Mouse (Mus musculus): Measurements from ENCODE around the gene Rita1. TPM values are rescaled to one million over a fixed set of nuclear protein-coding genes. Genes with fewer than 3 reads are reported as not detected.

Rita1 gene
- polyA plus RNA-seq, 1 experiment from 2014 or later = 9.3 TPM

DNA sequence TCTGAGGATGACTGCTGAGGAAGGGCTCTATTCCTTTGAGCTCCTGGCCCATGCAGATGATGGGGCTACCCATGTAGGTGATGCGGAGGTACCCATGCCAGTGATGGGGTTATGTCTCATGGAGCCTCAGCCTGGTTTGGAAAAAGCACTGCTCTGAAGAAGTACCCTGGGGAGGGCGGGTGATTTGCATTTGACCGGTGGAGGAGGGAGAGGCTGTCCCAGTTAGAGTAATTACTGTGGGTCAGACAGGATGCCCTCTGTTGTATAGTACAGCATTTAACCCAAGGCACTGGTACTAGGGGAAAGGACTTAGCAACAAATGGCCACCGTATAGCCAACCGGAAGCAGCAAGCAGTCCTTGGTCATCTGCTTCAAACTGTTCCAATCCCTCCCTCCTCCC is 22.5 kb upstream of the Rita1 start:
- H3K9ac ChIP-seq (ENCODE audit: low read depth, low read length) = no peak overlapping the region
- no peaks in the 10 kb centered on the region for H3K36me3 ChIP-seq (ENCODE audit: control insufficient read depth, insufficient read depth, low read length)
- H3K27me3 ChIP-seq (ENCODE audit: control insufficient read depth, insufficient read depth, low read length) = peaks cover 3% of the 10 kb centered on the region; the same call in 1 of the 2 replicates
- 36% methylated on average over 5 of the region's 5 CpGs for WGBS
- no peak overlapping the region for H3K4me2 ChIP-seq (replicated peaks; ENCODE audit: low read depth, low read length)
- ATAC-seq (ENCODE audit: low FRiP score) (no peak), DNase-seq (ENCODE audit: low spot score) (no peak)
- no peaks in the 10 kb centered on the region for H3K9me3 ChIP-seq (ENCODE audit: control insufficient read depth, low read length)
- no peak overlapping the region for H3K4me3 ChIP-seq (ENCODE audit: low read depth, low read length)
- H3K27ac ChIP-seq (ENCODE audit: low read depth, low read length) = no peak overlapping the region
- H3K4me1 ChIP-seq (replicated peaks; ENCODE audit: control insufficient read depth, insufficient read depth, low read length) = no peaks in the 10 kb centered on the region

DNA sequence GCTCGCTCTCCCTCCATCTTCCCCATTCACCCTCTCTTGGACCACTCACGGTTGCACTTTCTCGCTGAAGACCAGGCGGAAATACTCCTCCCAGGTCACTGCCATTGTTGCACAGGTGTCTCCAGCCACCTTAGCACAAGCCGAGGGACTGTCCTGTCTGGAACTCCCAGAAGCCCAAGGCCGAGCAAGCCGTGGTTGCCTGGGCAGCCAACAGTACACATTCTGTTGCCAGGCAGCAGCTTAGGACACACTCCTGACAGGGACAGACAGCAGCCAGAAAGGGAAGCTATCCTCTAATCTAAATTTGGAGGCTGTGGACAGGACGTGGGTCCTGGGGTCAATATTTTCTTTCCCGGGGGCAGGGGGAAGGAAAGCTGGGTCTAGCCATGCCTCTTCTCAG is 21.7 kb upstream of the Rita1 start, which contains the start of gene Cfap73:
Gene Cfap73, minus strand, starts transcription at position 105 of the 400 bp plus-strand sequence.
- Histone ChIP-seq H3K36me3 (ENCODE audit: control insufficient read depth, insufficient read depth, low read length) (no peaks in the 10 kb centered on the region), H3K27me3 (ENCODE audit: control insufficient read depth, insufficient read depth, low read length) (peaks cover 3% of the 10 kb centered on the region; the same call in 1 of the 2 replicates), H3K27ac (ENCODE audit: low read depth, low read length) (no peak within 1 kb of the TSS), H3K4me1 (replicated peaks; ENCODE audit: control insufficient read depth, insufficient read depth, low read length) (no peaks in the 10 kb centered on the region), H3K9ac (ENCODE audit: low read depth, low read length) (no peak within 1 kb of the TSS), H3K4me2 (replicated peaks; ENCODE audit: low read depth, low read length) (no peak within 1 kb of the TSS), H3K4me3 (ENCODE audit: low read depth, low read length) (no peak within 1 kb of the TSS), H3K9me3 (ENCODE audit: control insufficient read depth, low read length) (no peaks in the 10 kb centered on the region)
- ATAC-seq (ENCODE audit: low FRiP score) (no peak), DNase-seq (ENCODE audit: low spot score) (no peak)
- WGBS = 56% methylated on average over 9 of the region's 9 CpGs

DNA sequence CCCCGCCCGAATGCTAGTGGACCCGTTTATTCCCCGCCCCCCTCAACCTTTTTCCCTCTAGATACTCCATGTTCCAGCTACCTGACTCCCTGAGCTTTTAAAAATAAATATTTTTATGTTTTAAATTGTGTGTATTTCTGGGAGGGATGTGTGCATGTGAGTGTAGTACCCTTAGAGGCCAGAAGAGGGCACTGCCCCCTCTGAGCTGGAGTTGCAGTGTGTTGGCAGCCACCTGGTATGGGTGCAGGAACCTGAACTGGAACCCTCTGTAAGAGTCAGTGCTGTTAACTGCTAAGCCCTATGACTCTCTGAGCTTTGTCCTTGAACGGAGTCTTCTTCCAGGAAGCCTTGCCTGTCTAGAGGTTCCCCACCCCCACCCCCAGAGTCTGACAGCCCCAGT is 19.5 kb upstream of the Rita1 start:
- Histone ChIP-seq H3K27me3 (ENCODE audit: control insufficient read depth, insufficient read depth, low read length) (peaks cover 3% of the 10 kb centered on the region; the same call in 1 of the 2 replicates), H3K9me3 (ENCODE audit: control insufficient read depth, low read length) (no peaks in the 10 kb centered on the region), H3K4me1 (replicated peaks; ENCODE audit: control insufficient read depth, insufficient read depth, low read length) (no peaks in the 10 kb centered on the region), H3K36me3 (ENCODE audit: control insufficient read depth, insufficient read depth, low read length) (no peaks in the 10 kb centered on the region), H3K4me3 (ENCODE audit: low read depth, low read length) (no peak overlapping the region), H3K4me2 (replicated peaks; ENCODE audit: low read depth, low read length) (no peak overlapping the region), H3K9ac (ENCODE audit: low read depth, low read length) (no peak overlapping the region), H3K27ac (ENCODE audit: low read depth, low read length) (no peak overlapping the region)
- WGBS = 87% methylated on average over 5 of the region's 5 CpGs
- ATAC-seq (ENCODE audit: low FRiP score) (no peak), DNase-seq (ENCODE audit: low spot score) (no peak)

DNA sequence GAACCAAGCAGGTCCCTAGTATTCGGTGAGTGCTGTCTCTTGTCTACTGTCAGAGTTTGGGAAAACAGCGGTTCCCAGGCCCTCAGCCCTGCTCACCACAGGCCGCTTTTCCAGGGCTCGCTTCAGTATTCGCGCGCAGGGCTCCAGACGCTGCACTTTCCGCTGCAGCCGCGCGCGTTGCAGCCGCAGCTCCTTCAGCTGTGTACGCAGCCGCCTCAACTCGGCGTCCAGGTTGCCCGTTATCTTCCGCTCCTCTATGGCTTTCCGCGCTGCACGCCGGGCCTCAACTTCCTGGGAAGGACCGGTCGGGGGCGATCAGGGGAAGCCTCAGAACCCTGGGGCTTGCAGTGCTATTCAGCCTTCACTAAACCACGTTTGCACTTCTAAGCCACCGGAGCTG is 18.7 kb upstream of the Rita1 start:
- Histone ChIP-seq H3K36me3 (ENCODE audit: control insufficient read depth, insufficient read depth, low read length) (no peaks in the 10 kb centered on the region), H3K4me1 (replicated peaks; ENCODE audit: control insufficient read depth, insufficient read depth, low read length) (no peaks in the 10 kb centered on the region), H3K4me2 (replicated peaks; ENCODE audit: low read depth, low read length) (peak overlapping the region; percentile 21; the same call in 1 of the 2 replicates), H3K9ac (ENCODE audit: low read depth, low read length) (no peak overlapping the region), H3K4me3 (ENCODE audit: low read depth, low read length) (no peak overlapping the region), H3K9me3 (ENCODE audit: control insufficient read depth, low read length) (no peaks in the 10 kb centered on the region), H3K27me3 (ENCODE audit: control insufficient read depth, insufficient read depth, low read length) (peaks cover 3% of the 10 kb centered on the region; the same call in 1 of the 2 replicates), H3K27ac (ENCODE audit: low read depth, low read length) (no peak overlapping the region)
- DNase-seq (ENCODE audit: low spot score) (no peak), ATAC-seq (ENCODE audit: low FRiP score) (no peak)
- WGBS = 5% methylated on average over 29 of the region's 29 CpGs

DNA sequence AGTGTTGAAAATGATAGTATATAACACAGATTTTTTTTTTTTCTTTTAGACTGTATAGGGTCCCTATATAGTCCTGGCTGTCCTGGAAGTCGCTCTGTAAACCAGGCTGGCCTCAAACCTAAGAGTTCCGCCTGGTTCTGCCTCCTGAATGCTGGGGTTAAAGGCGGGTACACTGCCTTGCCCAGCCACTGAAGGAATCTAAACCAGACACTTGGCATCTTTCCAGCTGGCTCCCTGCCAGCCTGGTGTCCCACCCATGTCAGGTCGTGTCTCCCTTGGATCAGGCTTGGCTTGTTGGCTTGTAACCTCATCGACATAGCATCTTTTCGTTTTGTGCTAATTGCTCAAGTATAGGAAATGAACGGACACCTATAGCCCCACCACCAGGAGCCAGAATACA is 16.2 kb upstream of the Rita1 start:
- H3K9ac ChIP-seq (ENCODE audit: low read depth, low read length) = no peak overlapping the region
- H3K27me3 ChIP-seq (ENCODE audit: control insufficient read depth, insufficient read depth, low read length) = peaks cover 3% of the 10 kb centered on the region; the same call in 1 of the 2 replicates
- ATAC-seq (ENCODE audit: low FRiP score) = no peak
- WGBS = 79% methylated on average over 7 of the region's 7 CpGs
- H3K4me2 ChIP-seq (replicated peaks; ENCODE audit: low read depth, low read length) = no peak overlapping the region
- peaks cover 9% of the 10 kb centered on the region for H3K36me3 ChIP-seq (ENCODE audit: control insufficient read depth, insufficient read depth, low read length)
- H3K4me3 ChIP-seq (ENCODE audit: low read depth, low read length) = no peak overlapping the region
- no peaks in the 10 kb centered on the region for H3K4me1 ChIP-seq (replicated peaks; ENCODE audit: control insufficient read depth, insufficient read depth, low read length)
- H3K27ac ChIP-seq (ENCODE audit: low read depth, low read length) = no peak overlapping the region
- H3K9me3 ChIP-seq (ENCODE audit: control insufficient read depth, low read length) = no peaks in the 10 kb centered on the region
- no peak for DNase-seq (ENCODE audit: low spot score)

DNA sequence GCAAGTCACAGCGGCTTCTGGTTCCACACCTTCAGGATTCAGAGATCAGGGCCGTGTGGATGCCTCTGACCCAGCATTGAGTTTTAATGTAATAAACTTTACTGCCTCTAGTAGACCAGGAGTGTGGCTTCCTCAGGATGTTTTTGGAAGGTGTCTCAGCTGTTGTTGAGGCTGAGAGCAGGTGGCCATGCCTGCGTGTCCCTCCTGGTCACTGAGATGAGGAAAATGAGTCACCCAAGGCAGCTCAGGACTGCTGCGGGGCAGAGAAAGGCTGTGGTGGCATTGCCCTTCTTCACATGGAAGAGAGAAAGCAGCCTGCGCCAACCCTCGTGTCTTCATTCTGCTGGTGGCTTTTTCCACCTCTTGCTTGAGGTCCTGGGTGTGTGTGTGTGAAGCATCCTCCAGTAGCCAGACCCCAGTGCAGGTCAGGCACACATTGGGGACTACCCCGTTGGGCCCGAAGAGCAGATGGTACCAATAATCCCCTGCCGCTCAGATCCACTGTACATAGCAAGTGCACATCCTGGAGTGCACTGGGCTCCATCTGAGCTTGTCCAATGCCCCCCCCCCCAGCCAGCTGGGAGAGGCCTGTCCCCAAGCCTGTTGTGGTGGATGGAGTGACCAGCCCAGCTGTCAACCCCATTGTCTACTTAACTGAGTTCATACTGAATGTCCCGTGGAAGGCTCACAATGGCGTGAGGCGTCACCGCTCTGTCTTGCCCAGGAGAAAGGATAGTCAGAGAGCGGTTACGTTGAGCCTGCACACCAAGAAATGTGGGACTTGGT is 15.3 kb upstream of the Rita1 start:
- Histone ChIP-seq H3K4me2 (replicated peaks; ENCODE audit: low read depth, low read length) (no peak overlapping the region), H3K36me3 (ENCODE audit: control insufficient read depth, insufficient read depth, low read length) (peaks cover 9% of the 10 kb centered on the region), H3K9ac (ENCODE audit: low read depth, low read length) (no peak overlapping the region), H3K27ac (ENCODE audit: low read depth, low read length) (peak overlapping the region; percentile 43; the same call in 1 of the 2 replicates), H3K4me3 (ENCODE audit: low read depth, low read length) (no peak overlapping the region), H3K9me3 (ENCODE audit: control insufficient read depth, low read length) (no peaks in the 10 kb centered on the region), H3K4me1 (replicated peaks; ENCODE audit: control insufficient read depth, insufficient read depth, low read length) (no peaks in the 10 kb centered on the region), H3K27me3 (ENCODE audit: control insufficient read depth, insufficient read depth, low read length) (peaks cover 3% of the 10 kb centered on the region; the same call in 1 of the 2 replicates)
- DNase-seq (ENCODE audit: low spot score) (no peak), ATAC-seq (ENCODE audit: low FRiP score) (peak; percentile 56)
- 86% methylated on average over 15 of the region's 15 CpGs for WGBS

DNA sequence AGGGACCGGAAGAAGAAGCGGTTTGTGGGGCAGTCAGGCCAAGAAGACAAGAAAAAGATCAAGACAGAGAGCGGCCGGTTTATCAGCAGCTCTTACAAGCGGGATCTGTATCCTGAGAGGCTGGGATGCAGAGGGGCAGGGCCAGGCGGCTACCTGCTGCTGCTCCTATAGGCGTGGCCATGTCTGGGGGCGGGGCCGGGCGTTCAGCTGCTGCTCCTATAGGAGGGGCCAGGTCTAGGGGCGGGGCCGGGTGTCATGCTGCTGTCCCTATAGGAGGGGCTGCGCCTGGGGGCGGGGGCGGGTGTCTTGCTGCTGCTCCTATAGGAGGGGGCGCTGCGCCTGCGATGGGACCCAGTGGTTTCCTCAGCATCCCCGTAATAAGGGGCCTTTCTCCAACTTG is 14.0 kb upstream of the Rita1 start:
- Histone ChIP-seq H3K9ac (ENCODE audit: low read depth, low read length) (no peak overlapping the region), H3K9me3 (ENCODE audit: control insufficient read depth, low read length) (no peaks in the 10 kb centered on the region), H3K27ac (ENCODE audit: low read depth, low read length) (no peak overlapping the region), H3K4me3 (ENCODE audit: low read depth, low read length) (no peak overlapping the region), H3K4me1 (replicated peaks; ENCODE audit: control insufficient read depth, insufficient read depth, low read length) (no peaks in the 10 kb centered on the region), H3K4me2 (replicated peaks; ENCODE audit: low read depth, low read length) (no peak overlapping the region), H3K36me3 (ENCODE audit: control insufficient read depth, insufficient read depth, low read length) (peaks cover 9% of the 10 kb centered on the region), H3K27me3 (ENCODE audit: control insufficient read depth, insufficient read depth, low read length) (no peaks in the 10 kb centered on the region; the same call in 1 of the 2 replicates)
- peak; percentile 56 for DNase-seq (ENCODE audit: low spot score)
- ATAC-seq (ENCODE audit: low FRiP score) = peak; percentile 33; the same call in 1 of the 2 replicates
- 34% methylated on average over 19 of the region's 19 CpGs for WGBS

DNA sequence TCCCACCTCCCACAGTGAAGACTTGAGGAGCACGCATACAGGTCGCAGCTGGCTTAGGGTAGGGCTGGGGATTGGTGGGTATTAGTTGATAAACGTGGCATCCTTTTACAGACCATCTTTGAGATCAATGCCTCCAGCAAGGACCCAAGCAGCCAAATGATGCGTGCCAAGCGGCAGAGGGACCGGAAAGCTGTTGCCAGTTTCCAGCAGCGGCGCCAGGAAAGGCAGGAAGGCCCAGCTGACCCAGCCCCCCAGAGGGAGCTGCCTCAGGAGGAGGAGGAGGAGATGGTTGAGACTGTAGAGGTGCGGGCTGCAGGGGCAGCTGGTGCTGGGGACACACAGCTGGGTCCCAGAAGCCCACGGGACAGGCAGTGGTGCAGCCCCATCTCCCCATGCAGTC is 12.0 kb upstream of the Rita1 start:
- Histone ChIP-seq H3K27me3 (ENCODE audit: control insufficient read depth, insufficient read depth, low read length) (no peaks in the 10 kb centered on the region), H3K9me3 (ENCODE audit: control insufficient read depth, low read length) (no peaks in the 10 kb centered on the region), H3K9ac (ENCODE audit: low read depth, low read length) (no peak overlapping the region), H3K27ac (ENCODE audit: low read depth, low read length) (no peak overlapping the region), H3K4me1 (replicated peaks; ENCODE audit: control insufficient read depth, insufficient read depth, low read length) (no peaks in the 10 kb centered on the region), H3K4me3 (ENCODE audit: low read depth, low read length) (no peak overlapping the region), H3K4me2 (replicated peaks; ENCODE audit: low read depth, low read length) (no peak overlapping the region), H3K36me3 (ENCODE audit: control insufficient read depth, insufficient read depth, low read length) (peaks cover 15% of the 10 kb centered on the region)
- 96% methylated on average over 10 of the region's 10 CpGs for WGBS
- DNase-seq (ENCODE audit: low spot score) (no peak), ATAC-seq (ENCODE audit: low FRiP score) (no peak)
